Mouse (Mus musculus) kidney, embryonic 16.5 days (tissue): ENCODE data around the gene Pigk. TPM values are rescaled to one million over a fixed set of nuclear protein-coding genes. Genes with fewer than 3 reads are reported as not detected.

Experiments used
- ATAC-seq: fragments of 200-750 bp; cut with Nextera tagmentation; 2 replicates; pipeline ENCODE4 v1.8.0; 2017; ENCODE audit warnings: moderate TSS enrichment; ENCODE audit not compliant: low FRiP score, low TSS enrichment
- H3K27ac ChIP-seq: fragments of 300-500 bp; sonication (generic); 2 replicates; pipeline ENCODE4 v1.5.1; 2014; ENCODE audit warnings: low read length
- H3K27me3 ChIP-seq: fragments of 300-500 bp; sonication (generic); 2 replicates; pipeline ENCODE4 v1.6.1; 2014; ENCODE audit warnings: low read length, control low read depth, mixed read lengths; ENCODE audit not compliant: insufficient read depth
- H3K36me3 ChIP-seq: fragments of 300-500 bp; sonication (generic); 2 replicates; pipeline ENCODE4 v1.6.1; 2014; ENCODE audit warnings: low read length, control low read depth, mixed read lengths; ENCODE audit not compliant: insufficient read depth
- H3K4me1 ChIP-seq: fragments of 300-500 bp; sonication (generic); 2 replicates; pipeline ENCODE4 v1.6.1; 2014; ENCODE audit warnings: low read length, control low read depth, mixed read lengths; ENCODE audit not compliant: insufficient read depth
- H3K4me2 ChIP-seq: fragments of 300-500 bp; sonication (generic); replicated peaks from 2 replicates; pipeline ENCODE4 v1.6.1; 2014; ENCODE audit warnings: low read depth, low read length
- H3K4me3 ChIP-seq: fragments of 300-500 bp; sonication (generic); 2 replicates; pipeline ENCODE4 v1.5.1; 2014; ENCODE audit warnings: mild to moderate bottlenecking, low read length
- H3K9ac ChIP-seq: fragments of 300-500 bp; sonication (generic); replicated peaks from 2 replicates; pipeline ENCODE4 v1.6.1; 2014; ENCODE audit warnings: low read length
- H3K9me3 ChIP-seq: fragments of 300-500 bp; sonication (generic); 2 replicates; pipeline ENCODE4 v1.6.1; 2016; ENCODE audit warnings: low read length, control low read depth
- WGBS: fragments of 180-500 bp; shearing (Covaris S2); extraction: QIAGEN DNeasy Blood & Tissue Kit; methylation state at CpG from one replicate; pipeline ENCODE4 v1.1.7; 2014; 5-methylcytosine and 5-hydroxymethylcytosine counted together
- polyA plus RNA-seq: library from polyadenylated mRNA; unstranded; fragments of >200 nt; fragmentation: Nextera tagmentation; extraction: Ambion mirVana; gene quantifications from 2 replicates; pipeline ENCODE4 v1.2.1, GENCODE M21; 2015

The Pigk gene
- polyA plus RNA-seq, 1 experiment from 2014 or later, result 43.9 TPM

- H3K9ac ChIP-seq, result no peak overlapping the region
- WGBS, result 74% methylated on average over 3 of the region's 3 CpGs
- H3K4me3 ChIP-seq, result no peak overlapping the region
- H3K9me3 ChIP-seq, result no peaks in the 10 kb centered on the region
- no peaks in the 10 kb centered on the region for H3K27me3 ChIP-seq
- H3K4me1 ChIP-seq, result peaks cover 4% of the 10 kb centered on the region; the same call in 1 of the 2 replicates
- H3K36me3 ChIP-seq, result no peaks in the 10 kb centered on the region
- no peak for ATAC-seq
- H3K4me2 ChIP-seq, result no peak overlapping the region
- H3K27ac ChIP-seq, result no peak overlapping the region
These were observed 217.5 kb downstream of the Pigk start for GRCm38 (mm10) chr3:152931354-152931753.

DNA sequence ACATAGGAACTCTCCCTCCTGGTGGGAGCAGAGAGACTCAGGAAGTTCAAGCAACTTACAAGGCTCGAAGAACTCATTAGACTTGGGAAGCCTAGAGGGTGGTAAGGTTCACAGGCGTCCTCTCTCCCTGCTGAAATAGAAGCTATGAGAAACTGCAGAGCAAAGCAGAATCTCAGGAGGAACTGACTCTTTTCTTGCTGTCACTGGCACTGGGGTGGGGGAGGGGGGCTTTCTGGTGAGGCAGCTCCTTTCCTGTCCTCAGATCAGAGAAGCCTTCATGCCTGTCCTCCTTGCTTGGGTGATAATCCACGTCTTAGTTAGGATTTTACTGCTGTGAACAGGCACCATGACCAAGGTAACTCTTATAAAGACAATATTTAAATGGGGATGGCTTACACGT, 218.2 kb downstream of the Pigk start:
- 67% methylated on average over 4 of the region's 4 CpGs for WGBS
- Histone ChIP-seq H3K27ac (no peak overlapping the region), H3K27me3 (no peaks in the 10 kb centered on the region), H3K9me3 (no peaks in the 10 kb centered on the region), H3K9ac (no peak overlapping the region), H3K4me3 (no peak overlapping the region), H3K4me2 (no peak overlapping the region), H3K36me3 (no peaks in the 10 kb centered on the region), H3K4me1 (peaks cover 4% of the 10 kb centered on the region; the same call in 1 of the 2 replicates)
- no peak for ATAC-seq

DNA sequence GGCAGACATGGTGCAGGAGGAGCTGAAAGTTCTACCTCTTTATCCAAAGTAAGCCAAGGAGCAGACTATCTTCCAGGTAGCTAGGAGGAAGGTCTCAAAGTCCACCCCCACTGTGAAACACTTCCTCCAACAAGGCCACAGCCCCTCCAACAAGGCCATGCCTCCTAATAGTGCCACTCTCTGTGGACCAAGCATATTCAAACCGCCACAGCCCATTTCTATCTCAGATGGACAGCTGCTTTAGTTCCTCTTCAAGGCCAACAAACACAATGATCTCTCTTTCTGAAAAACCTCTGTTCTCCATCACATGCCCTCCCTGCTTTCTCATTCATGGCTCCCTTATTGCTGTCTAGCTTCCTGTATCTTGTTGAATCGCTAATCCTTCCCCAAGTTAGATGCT, 218.6 kb downstream of the Pigk start:
- Histone ChIP-seq H3K4me1 (peaks cover 4% of the 10 kb centered on the region; the same call in 1 of the 2 replicates), H3K4me3 (no peak overlapping the region), H3K36me3 (no peaks in the 10 kb centered on the region), H3K9me3 (no peaks in the 10 kb centered on the region), H3K27ac (no peak overlapping the region), H3K4me2 (no peak overlapping the region), H3K27me3 (no peaks in the 10 kb centered on the region), H3K9ac (no peak overlapping the region)
- WGBS, result 93% methylated on average over 2 of the region's 2 CpGs
- ATAC-seq, result no peak

- Histone ChIP-seq H3K4me2 (no peak overlapping the region), H3K36me3 (no peaks in the 10 kb centered on the region), H3K4me1 (peaks cover 2% of the 10 kb centered on the region; the same call in 1 of the 2 replicates), H3K9ac (no peak overlapping the region), H3K9me3 (no peaks in the 10 kb centered on the region), H3K27me3 (no peaks in the 10 kb centered on the region), H3K27ac (no peak overlapping the region), H3K4me3 (no peak overlapping the region)
- 96% methylated on average over 3 of the region's 3 CpGs for WGBS
- ATAC-seq, result no peak
These were observed 219.8 kb downstream of the Pigk start for GRCm38 (mm10) chr3:152933737-152934136.

DNA sequence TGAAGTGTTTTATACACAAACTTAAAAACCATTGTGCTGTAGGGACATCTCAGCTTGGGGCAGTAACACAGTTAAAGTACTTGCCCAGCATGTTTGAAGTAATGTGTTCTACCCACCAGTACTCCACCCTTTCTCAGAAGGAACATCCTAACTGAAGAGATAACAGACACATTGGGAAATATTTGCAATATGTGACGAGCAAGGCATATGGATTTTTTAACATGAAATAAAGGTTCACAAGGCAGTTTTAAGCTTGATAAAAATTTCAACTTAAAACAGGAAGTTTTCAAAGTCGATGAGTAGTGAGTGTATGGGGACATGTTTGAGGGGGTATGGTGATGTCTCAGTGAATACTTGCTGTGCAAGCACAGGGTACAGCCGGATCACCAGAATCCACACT, 222.4 kb downstream of the Pigk start:
- Histone ChIP-seq H3K4me2 (no peak overlapping the region), H3K9me3 (no peaks in the 10 kb centered on the region), H3K27me3 (no peaks in the 10 kb centered on the region), H3K27ac (no peak overlapping the region), H3K36me3 (no peaks in the 10 kb centered on the region), H3K4me1 (no peaks in the 10 kb centered on the region), H3K9ac (no peak overlapping the region), H3K4me3 (no peak overlapping the region)
- 95% methylated on average over 3 of the region's 3 CpGs for WGBS
- no peak for ATAC-seq

- Histone ChIP-seq H3K27me3 (no peaks in the 10 kb centered on the region), H3K36me3 (no peaks in the 10 kb centered on the region), H3K27ac (no peak overlapping the region), H3K9ac (no peak overlapping the region), H3K4me1 (no peaks in the 10 kb centered on the region), H3K4me2 (no peak overlapping the region), H3K4me3 (no peak overlapping the region), H3K9me3 (no peaks in the 10 kb centered on the region)
- no peak for ATAC-seq
- 63% methylated on average over 5 of the region's 5 CpGs for WGBS
These were observed 227.8 kb downstream of the Pigk start for GRCm38 (mm10) chr3:152941671-152942070.

DNA sequence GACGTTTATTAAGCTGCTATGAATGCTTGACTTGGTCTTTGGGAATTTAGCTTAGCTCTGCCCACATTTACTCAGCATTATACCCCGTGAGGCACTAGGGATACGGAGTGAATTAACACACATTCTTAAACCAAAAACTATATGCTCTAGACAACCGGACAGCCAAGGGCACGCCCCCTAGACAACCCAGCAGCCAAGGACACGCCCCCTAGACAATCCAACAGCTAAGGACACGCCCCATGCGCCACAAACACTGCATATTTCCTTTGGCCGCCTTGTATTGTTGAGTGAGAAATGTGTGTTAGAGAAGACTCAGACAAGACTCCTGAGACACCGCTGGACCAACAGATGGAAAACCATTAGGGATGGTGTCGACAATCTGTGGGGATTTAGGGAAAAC, 229.1 kb downstream of the Pigk start:
- no peaks in the 10 kb centered on the region for H3K4me1 ChIP-seq
- H3K9ac ChIP-seq, result no peak overlapping the region
- no peaks in the 10 kb centered on the region for H3K36me3 ChIP-seq
- no peaks in the 10 kb centered on the region for H3K27me3 ChIP-seq
- ATAC-seq, result no peak
- no peak overlapping the region for H3K27ac ChIP-seq
- H3K9me3 ChIP-seq, result no peaks in the 10 kb centered on the region
- no peak overlapping the region for H3K4me2 ChIP-seq
- H3K4me3 ChIP-seq, result no peak overlapping the region
- WGBS, result 80% methylated on average over 11 of the region's 11 CpGs

GRCm38 (mm10) chr3:152944766-152945165, 230.9 kb downstream of the Pigk start:
- Histone ChIP-seq H3K27me3 (no peaks in the 10 kb centered on the region), H3K36me3 (no peaks in the 10 kb centered on the region), H3K4me1 (no peaks in the 10 kb centered on the region), H3K9ac (no peak overlapping the region), H3K9me3 (no peaks in the 10 kb centered on the region), H3K27ac (no peak overlapping the region), H3K4me3 (no peak overlapping the region), H3K4me2 (no peak overlapping the region)
- 66% methylated on average over 3 of the region's 3 CpGs for WGBS
- no peak; the same call in 1 of the 2 replicates for ATAC-seq

DNA sequence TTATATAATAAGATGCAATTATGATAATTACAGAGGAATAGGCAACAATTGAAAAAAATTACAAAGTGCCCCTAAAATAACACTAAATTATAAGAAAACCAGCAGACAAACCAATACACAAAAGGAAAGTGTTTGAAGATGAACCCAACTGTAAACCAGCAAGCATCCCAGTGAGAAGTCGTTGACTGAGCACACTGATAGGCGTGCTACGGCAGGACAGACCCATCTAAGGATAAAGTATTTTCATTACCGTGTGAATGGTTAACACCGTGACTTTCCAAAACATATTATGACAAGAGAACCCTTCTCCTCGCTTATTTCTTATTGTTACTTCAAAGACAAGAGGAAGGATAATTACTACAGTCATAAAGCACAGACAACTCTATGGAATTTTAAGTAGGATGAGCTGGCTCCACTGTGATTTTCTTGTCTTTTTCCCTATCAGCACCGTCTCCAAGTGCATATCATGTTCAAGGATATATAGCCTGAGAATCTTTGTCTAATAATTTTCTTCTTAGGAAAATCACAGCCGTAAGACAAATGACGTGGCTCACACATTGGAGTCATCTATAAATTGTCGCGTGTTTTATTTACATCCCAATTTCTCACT, 233.2 kb downstream of the Pigk start:
- Histone ChIP-seq H3K27ac (no peak overlapping the region), H3K4me2 (no peak overlapping the region), H3K9ac (no peak overlapping the region), H3K4me1 (no peaks in the 10 kb centered on the region), H3K9me3 (no peaks in the 10 kb centered on the region), H3K4me3 (no peak overlapping the region), H3K36me3 (no peaks in the 10 kb centered on the region), H3K27me3 (no peaks in the 10 kb centered on the region)
- 77% methylated on average over 11 of the region's 11 CpGs for WGBS
- ATAC-seq, result no peak

DNA sequence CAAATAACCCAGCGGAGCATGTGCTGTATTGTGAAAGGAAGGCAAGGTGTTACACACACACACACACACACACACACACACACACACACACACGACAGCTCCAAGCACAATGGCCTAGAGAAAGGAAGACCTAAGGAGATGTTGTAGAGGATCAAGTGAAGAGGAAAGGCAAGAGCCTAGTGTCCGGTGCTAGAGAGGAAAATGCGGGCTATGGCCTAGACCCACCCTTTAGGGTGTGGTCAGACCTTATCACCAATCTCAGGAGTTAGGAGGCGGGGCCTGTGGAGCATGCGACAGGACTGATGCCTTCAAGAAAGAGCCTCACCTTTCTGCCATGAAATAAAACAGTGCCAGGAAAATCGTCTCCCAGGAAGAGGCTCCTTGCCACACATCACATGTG, 234.7 kb downstream of the Pigk start:
- Histone ChIP-seq H3K9me3 (no peaks in the 10 kb centered on the region), H3K4me3 (no peak overlapping the region), H3K4me1 (no peaks in the 10 kb centered on the region), H3K27me3 (no peaks in the 10 kb centered on the region), H3K27ac (no peak overlapping the region), H3K9ac (no peak overlapping the region), H3K4me2 (no peak overlapping the region), H3K36me3 (no peaks in the 10 kb centered on the region)
- ATAC-seq, result peak; percentile 51; the same call in 1 of the 2 replicates
- WGBS, result 90% methylated on average over 7 of the region's 7 CpGs
